Mouse (Mus musculus): ENCODE measurements around the gene Cacng2.

- TF ChIP-seq CTCF (IDR thresholded peaks at IDR 0.05; ENCODE audit: extremely low read depth, insufficient read depth, low read length) (no peak), POLR2A (IDR thresholded peaks at IDR 0.05; ENCODE audit: extremely low read depth, insufficient read depth, low read length) (no peak)
These were observed 82.2 kb downstream of the Cacng2 start for GRCm38 (mm10) chr15:78037626-78038025.
